Mouse (Mus musculus) MEL (cell line): ENCODE measurements around the gene Rtp1.

Experiments used
- CTCF ChIP-seq, 3 experiments: IDR thresholded peaks in 2 of 3; conservative IDR thresholded peaks in 1 of 3; 2 replicates each; pipeline ENCODE4 v1.5.1; 2011 to 2012; ENCODE audit warnings: low read length in 3 of 3, low read depth in 2 of 3, mild to moderate bottlenecking in 2 of 3, improper control_type of control experiment in 1 of 3, inconsistent platforms in 1 of 3, mixed read lengths in 1 of 3, moderate library complexity in 1 of 3; ENCODE audit not compliant: control insufficient read depth in 1 of 3, insufficient read depth in 1 of 3, poor library complexity in 1 of 3, severe bottlenecking in 1 of 3
- EP300 ChIP-seq, 2 experiments: IDR thresholded peaks; 2 replicates each; pipeline ENCODE4 v1.6.1; 2011; ENCODE audit warnings: improper control_type of control experiment in 2 of 2, low read length in 2 of 2, low read depth in 1 of 2, mild to moderate bottlenecking in 1 of 2

GRCm38 (mm10) chr16:23483292-23483691 lies 54.4 kb downstream of the Rtp1 start:
- TF ChIP-seq EP300 (IDR thresholded peaks at IDR 0.05; ENCODE audit: low read depth in 1 of 2, low read length in 2 of 2) (no peak), CTCF (IDR thresholded peaks at IDR 0.05 in 2 of 3, conservative IDR thresholded peaks at IDR 0.05 in 1 of 3; ENCODE audit: control insufficient read depth in 1 of 3, insufficient read depth in 1 of 3, low read depth in 2 of 3, low read length in 3 of 3, poor library complexity in 1 of 3, severe bottlenecking in 1 of 3) (no peak)
